Mouse (Mus musculus) forebrain, embryonic 11.5 days (tissue): Measurements from ENCODE around the gene Pls1. TPM values are rescaled to one million over a fixed set of nuclear protein-coding genes. Genes with fewer than 3 reads are reported as not detected.

Source experiments
- ATAC-seq: fragments of 200-750 bp; cut with Nextera tagmentation; replicated peaks from 2 replicates; pipeline ENCODE4 v1.8.0; 2017; ENCODE audit warnings: moderate TSS enrichment; ENCODE audit not compliant: low FRiP score
- DNase-seq: peaks from one replicate; pipeline ENCODE4 v3.0.0-alpha.2; 2017; ENCODE audit warnings: low spot score
- H3K27ac ChIP-seq: fragments of 300-500 bp; sonication (generic); 2 replicates; pipeline ENCODE4 v1.5.1; 2014; ENCODE audit warnings: low read depth, low read length
- H3K27me3 ChIP-seq: fragments of 300-500 bp; sonication (generic); 2 replicates; pipeline ENCODE4 v1.6.1; 2014; ENCODE audit warnings: mild to moderate bottlenecking, low read length, mixed read lengths; ENCODE audit not compliant: control insufficient read depth, insufficient read depth
- H3K36me3 ChIP-seq: fragments of 300-500 bp; sonication (generic); 2 replicates; pipeline ENCODE4 v1.6.1; 2014; ENCODE audit warnings: mild to moderate bottlenecking, low read length, moderate library complexity, mixed read lengths; ENCODE audit not compliant: control insufficient read depth, insufficient read depth
- H3K4me1 ChIP-seq: fragments of 300-500 bp; sonication (generic); replicated peaks from 2 replicates; pipeline ENCODE4 v1.6.1; 2014; ENCODE audit warnings: low read length, mixed read lengths; ENCODE audit not compliant: control insufficient read depth, insufficient read depth
- H3K4me2 ChIP-seq: fragments of 300-500 bp; sonication (generic); 2 replicates; pipeline ENCODE4 v1.6.1; 2014; ENCODE audit warnings: low read depth, mild to moderate bottlenecking, low read length, moderate library complexity, mixed read lengths; ENCODE audit not compliant: severe bottlenecking
- H3K4me3 ChIP-seq: fragments of 300-500 bp; sonication (generic); 2 replicates; pipeline ENCODE4 v1.5.1; 2014; ENCODE audit warnings: low read depth, low read length
- H3K9ac ChIP-seq: fragments of 300-500 bp; sonication (generic); 2 replicates; pipeline ENCODE4 v1.6.1; 2014; ENCODE audit warnings: low read length
- H3K9me3 ChIP-seq: fragments of 300-500 bp; sonication (generic); 2 replicates; pipeline ENCODE4 v1.6.1; 2016; ENCODE audit warnings: low read length, mixed read lengths; ENCODE audit not compliant: control insufficient read depth
- WGBS: fragments of 180-500 bp; shearing (Covaris S2); extraction: QIAGEN DNeasy Blood & Tissue Kit; methylation state at CpG from one replicate; pipeline ENCODE4 v1.1.7; 2014; 5-methylcytosine and 5-hydroxymethylcytosine counted together
- polyA plus RNA-seq: library from polyadenylated mRNA; unstranded; fragments of >200 nt; fragmentation: Nextera tagmentation; extraction: Ambion mirVana; gene quantifications from 2 replicates; pipeline ENCODE4 v1.2.1, GENCODE M21; 2014

Pls1 gene
- polyA plus RNA-seq, 1 experiment from 2014 or later, result 5.1 TPM

DNA sequence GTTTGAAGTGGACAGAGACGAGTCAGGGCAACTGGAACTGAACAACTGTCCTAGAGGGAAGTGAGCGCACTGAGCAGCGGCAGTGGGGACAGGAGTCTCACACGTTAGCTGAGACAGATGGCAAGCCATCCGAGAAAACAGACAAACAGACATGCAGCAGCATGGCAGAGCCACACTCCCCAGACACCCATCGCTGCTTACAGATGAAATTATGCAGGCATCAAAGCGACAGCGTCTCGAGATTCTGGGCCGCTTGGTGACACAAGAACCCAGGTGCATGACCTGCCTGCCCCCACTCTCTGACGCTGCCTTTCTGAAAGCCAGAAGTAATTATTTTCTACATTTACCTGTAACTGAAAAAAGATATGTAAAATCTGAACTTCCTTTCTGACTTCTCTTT, 6.6 kb upstream of the Pls1 start:
- ATAC-seq (no peak), DNase-seq (no peak)
- Histone ChIP-seq H3K9me3 (no peaks in the 10 kb centered on the region), H3K27me3 (no peaks in the 10 kb centered on the region), H3K9ac (no peak overlapping the region), H3K36me3 (no peaks in the 10 kb centered on the region), H3K4me1 (no peaks in the 10 kb centered on the region), H3K27ac (no peak overlapping the region), H3K4me3 (no peak overlapping the region), H3K4me2 (no peak overlapping the region)
- 80% methylated on average over 11 of the region's 11 CpGs for WGBS

DNA sequence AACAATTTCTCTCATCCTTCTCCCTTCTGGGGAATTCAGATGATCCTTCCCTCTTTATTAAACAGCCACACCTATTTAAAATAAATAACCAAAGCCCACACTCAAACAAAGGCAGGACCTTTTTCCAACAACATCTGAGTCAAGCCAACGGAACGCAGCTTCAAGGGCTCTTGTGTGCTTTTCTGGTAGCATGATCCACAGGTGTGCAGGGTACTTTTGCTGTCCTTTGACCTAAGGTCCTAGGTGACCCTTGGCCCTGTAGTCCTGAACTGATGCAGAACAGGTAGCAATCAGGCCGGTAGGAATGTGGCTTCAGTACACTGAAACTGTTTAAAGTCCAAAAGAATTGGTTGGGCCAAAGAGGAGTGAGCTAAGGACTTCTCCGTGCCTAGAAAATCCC, 600 bp upstream of the Pls1 start:
- Histone ChIP-seq H3K4me2 (peak overlapping the region; percentile 91; the same call in 1 of the 2 replicates), H3K27me3 (peaks cover 4% of the 10 kb centered on the region), H3K36me3 (no peaks in the 10 kb centered on the region), H3K4me3 (no peak overlapping the region), H3K9ac (no peak overlapping the region), H3K27ac (no peak overlapping the region), H3K4me1 (no peaks in the 10 kb centered on the region), H3K9me3 (no peaks in the 10 kb centered on the region)
- WGBS, result 68% methylated on average over 4 of the region's 4 CpGs
- no peak for DNase-seq
- no peak for ATAC-seq

DNA sequence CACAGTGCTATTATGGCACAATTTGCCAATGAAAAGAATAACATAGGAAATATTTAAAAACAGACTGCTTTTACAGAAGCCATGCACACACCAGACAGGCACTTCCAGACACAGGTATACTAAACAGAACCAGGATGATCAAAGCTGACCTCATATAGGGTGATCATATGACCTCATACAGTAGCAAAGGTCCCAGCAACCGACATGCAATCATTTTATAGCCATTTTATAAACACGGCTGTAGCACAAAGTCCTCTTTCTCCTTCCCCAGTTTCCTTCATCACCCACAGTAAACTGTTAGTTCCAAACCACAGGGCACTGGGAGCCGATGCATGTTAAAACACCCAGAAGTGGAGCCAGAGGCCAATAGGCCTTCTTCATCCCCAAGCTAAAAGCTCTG, 5.7 kb downstream of the Pls1 start:
- no peak overlapping the region for H3K4me2 ChIP-seq
- no peaks in the 10 kb centered on the region for H3K36me3 ChIP-seq
- no peaks in the 10 kb centered on the region for H3K9me3 ChIP-seq
- H3K27me3 ChIP-seq, result peaks cover 4% of the 10 kb centered on the region
- ATAC-seq (no peak), DNase-seq (no peak)
- H3K4me3 ChIP-seq, result no peak overlapping the region
- H3K27ac ChIP-seq, result no peak overlapping the region
- no peak overlapping the region for H3K9ac ChIP-seq
- H3K4me1 ChIP-seq, result no peaks in the 10 kb centered on the region
- WGBS, result 96% methylated on average over 3 of the region's 3 CpGs

DNA sequence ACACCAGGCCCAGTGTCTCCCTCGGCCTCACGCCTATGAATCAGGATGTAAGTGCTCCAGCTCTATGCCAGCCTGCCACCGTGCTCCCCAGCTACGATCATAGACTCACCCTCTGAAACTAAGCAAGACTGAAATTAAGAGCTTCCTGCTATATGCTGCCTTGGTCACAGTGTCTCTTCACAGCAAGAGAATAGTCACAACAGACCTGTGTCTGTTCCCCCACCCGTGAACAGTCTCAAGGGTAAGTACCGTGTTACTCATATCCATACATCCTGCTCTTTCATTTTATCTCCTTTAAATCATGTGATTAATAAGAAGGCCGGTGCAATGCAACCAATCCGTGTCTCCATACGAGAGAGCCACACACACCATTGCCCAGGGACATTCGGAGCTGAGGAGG, 9.4 kb downstream of the Pls1 start:
- Histone ChIP-seq H3K4me2 (no peak overlapping the region), H3K4me1 (no peaks in the 10 kb centered on the region), H3K9me3 (no peaks in the 10 kb centered on the region), H3K36me3 (no peaks in the 10 kb centered on the region), H3K4me3 (no peak overlapping the region), H3K27me3 (no peaks in the 10 kb centered on the region), H3K9ac (no peak overlapping the region), H3K27ac (no peak overlapping the region)
- WGBS, result 92% methylated on average over 10 of the region's 10 CpGs
- DNase-seq (no peak), ATAC-seq (no peak)

DNA sequence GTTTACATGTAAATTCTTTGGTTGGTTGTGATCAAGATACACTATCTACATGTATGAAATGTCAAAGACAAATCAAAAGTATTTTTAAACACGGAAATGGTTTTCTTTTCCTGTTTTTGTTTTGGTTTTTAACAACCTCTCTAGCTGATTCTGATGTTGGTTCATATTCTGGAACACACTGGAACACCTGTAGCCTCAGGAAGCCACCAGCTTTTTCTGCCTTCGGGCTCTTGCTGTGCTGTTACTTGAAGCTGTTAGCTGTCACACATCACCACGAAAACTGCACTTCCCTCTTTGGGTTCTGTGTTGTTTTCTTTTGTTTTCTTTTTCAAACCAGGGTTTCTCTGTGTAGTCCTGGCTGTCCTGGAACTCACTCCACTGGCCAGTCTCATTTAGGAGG, 10.3 kb downstream of the Pls1 start:
- Histone ChIP-seq H3K4me3 (no peak overlapping the region), H3K27me3 (no peaks in the 10 kb centered on the region), H3K27ac (no peak overlapping the region), H3K9ac (no peak overlapping the region), H3K4me2 (no peak overlapping the region), H3K36me3 (no peaks in the 10 kb centered on the region), H3K9me3 (no peaks in the 10 kb centered on the region), H3K4me1 (no peaks in the 10 kb centered on the region)
- ATAC-seq (no peak), DNase-seq (no peak)
- WGBS, result 75% methylated on average over 3 of the region's 3 CpGs

DNA sequence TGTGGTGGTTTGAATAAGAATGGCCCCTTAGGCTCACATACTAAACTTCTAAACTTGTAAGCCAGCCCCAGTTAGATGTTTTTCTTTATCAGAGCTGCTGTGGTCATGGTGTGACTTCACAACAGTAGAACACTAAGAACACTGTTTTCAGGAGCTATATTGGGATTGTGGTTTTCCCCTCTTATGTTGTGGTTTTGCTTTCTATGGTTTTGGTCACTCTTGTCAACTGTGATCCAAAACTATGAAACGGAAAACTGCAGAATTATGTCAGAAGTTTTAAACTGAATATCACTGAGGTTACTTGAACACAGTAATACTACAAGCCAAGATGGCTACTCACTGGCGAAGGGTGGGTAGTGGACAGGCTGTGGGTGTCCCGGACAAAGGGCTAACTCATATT, 12.4 kb downstream of the Pls1 start:
- Histone ChIP-seq H3K4me3 (no peak overlapping the region), H3K4me1 (no peaks in the 10 kb centered on the region), H3K9ac (no peak overlapping the region), H3K27me3 (no peaks in the 10 kb centered on the region), H3K9me3 (no peaks in the 10 kb centered on the region), H3K27ac (no peak overlapping the region), H3K4me2 (no peak overlapping the region), H3K36me3 (no peaks in the 10 kb centered on the region)
- DNase-seq, result no peak
- WGBS, result 90% methylated on average over 3 of the region's 3 CpGs
- ATAC-seq, result no peak

DNA sequence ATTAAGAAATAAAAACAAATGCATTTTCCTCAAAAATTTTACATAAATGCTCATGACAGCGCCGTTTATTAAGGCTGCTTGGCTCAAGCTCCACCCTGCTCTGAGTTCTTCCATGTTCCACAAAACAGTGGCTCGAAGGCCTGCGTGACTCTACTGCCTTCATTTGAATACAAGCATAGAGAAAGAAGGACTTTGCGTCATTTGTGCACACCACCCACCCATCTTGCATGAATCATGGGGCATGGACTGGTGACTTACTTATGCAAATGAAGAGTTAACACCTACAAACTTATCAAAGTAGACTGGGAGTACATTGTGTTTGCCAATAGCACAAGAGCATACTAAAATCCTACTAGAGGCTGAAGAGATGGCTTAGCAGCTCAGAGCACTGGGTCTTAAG, 17.5 kb downstream of the Pls1 start:
- H3K4me1 ChIP-seq, result no peaks in the 10 kb centered on the region
- H3K27ac ChIP-seq, result no peak overlapping the region
- no peaks in the 10 kb centered on the region for H3K36me3 ChIP-seq
- H3K4me2 ChIP-seq, result no peak overlapping the region
- ATAC-seq, result no peak
- H3K4me3 ChIP-seq, result no peak overlapping the region
- H3K9ac ChIP-seq, result no peak overlapping the region
- DNase-seq, result no peak
- no peaks in the 10 kb centered on the region for H3K27me3 ChIP-seq
- WGBS, result 96% methylated on average over 5 of the region's 5 CpGs
- H3K9me3 ChIP-seq, result no peaks in the 10 kb centered on the region

DNA sequence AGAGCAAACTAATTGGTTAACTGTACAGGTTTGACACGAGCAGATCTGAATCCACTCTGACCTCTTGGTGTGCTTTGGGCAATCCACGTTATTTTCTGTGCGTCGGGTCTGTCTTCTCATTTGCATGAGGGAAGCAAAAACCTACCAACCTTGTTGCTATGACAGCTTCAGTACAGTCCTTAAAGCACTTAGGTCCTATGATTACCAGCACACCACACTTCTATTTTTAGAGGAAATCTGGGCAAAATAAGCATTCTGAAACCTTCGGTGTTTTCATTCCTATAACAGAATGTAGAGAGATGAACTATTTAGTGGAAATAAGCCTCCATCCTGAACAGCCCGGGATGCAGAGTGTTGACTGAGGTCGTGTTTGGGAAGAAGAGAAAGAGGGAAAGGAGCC, 22.6 kb downstream of the Pls1 start:
- H3K9me3 ChIP-seq, result no peaks in the 10 kb centered on the region
- no peaks in the 10 kb centered on the region for H3K36me3 ChIP-seq
- no peaks in the 10 kb centered on the region for H3K4me1 ChIP-seq
- no peak overlapping the region for H3K4me3 ChIP-seq
- DNase-seq (no peak), ATAC-seq (no peak)
- no peak overlapping the region for H3K27ac ChIP-seq
- no peak overlapping the region for H3K4me2 ChIP-seq
- no peak overlapping the region for H3K9ac ChIP-seq
- H3K27me3 ChIP-seq, result no peaks in the 10 kb centered on the region
- 82% methylated on average over 7 of the region's 7 CpGs for WGBS

DNA sequence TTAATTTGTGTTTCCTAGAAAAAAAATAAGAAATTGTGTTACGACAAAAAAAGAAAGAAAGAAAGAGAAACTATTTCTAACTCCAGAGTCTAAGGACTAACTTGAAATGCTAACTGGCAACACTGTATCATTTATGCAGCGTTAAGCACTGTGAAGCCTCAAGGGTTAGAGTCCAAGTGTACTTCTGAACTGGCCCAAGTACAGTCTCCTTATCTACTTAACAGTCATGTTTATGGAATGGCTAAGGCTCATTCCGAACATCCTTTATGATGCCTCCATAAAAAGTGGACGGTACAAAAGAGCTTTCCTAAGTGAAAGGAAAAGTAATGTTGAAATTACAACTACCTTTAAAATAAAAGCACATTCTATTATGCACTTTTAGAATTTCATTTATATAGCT, 29.4 kb downstream of the Pls1 start:
- Histone ChIP-seq H3K27me3 (no peaks in the 10 kb centered on the region; the same call in 1 of the 2 replicates), H3K4me3 (no peak overlapping the region), H3K4me1 (no peaks in the 10 kb centered on the region), H3K4me2 (no peak overlapping the region), H3K36me3 (no peaks in the 10 kb centered on the region), H3K9me3 (no peaks in the 10 kb centered on the region), H3K9ac (no peak overlapping the region), H3K27ac (no peak overlapping the region)
- ATAC-seq (no peak), DNase-seq (no peak)
- WGBS, result 89% methylated on average over 4 of the region's 4 CpGs
